Mouse (Mus musculus): Measurements from ENCODE around the gene Ell.

Ell gene

GRCm38 (mm10) chr8:70535221-70535620, 4.0 kb upstream of the Ell start:
- no peak for DNase-seq (ENCODE audit: low read depth, low spot score)

- no peak for DNase-seq (ENCODE audit: low read depth, low spot score)
These were observed 3.6 kb upstream of the Ell start for GRCm38 (mm10) chr8:70535701-70536100.

- peak; percentile 63 for DNase-seq (ENCODE audit: low read depth, low spot score)
These were observed 1.2 kb upstream of the Ell start for GRCm38 (mm10) chr8:70538024-70538579.

- DNase-seq (ENCODE audit: low read depth, low spot score), result peak; percentile 99
These were observed 602 bp upstream of the Ell start for GRCm38 (mm10) chr8:70538633-70539076.

GRCm38 (mm10) chr8:70540013-70540506, 803 bp downstream of the Ell start:
- no peak for DNase-seq (ENCODE audit: low read depth, low spot score)

- no peak for DNase-seq (ENCODE audit: low read depth, low spot score)
These were observed 1.3 kb downstream of the Ell start for GRCm38 (mm10) chr8:70540507-70541071.

GRCm38 (mm10) chr8:70541081-70541480, 1.8 kb downstream of the Ell start:
- no peak for DNase-seq (ENCODE audit: low read depth, low spot score)

- peak; percentile 32 for DNase-seq (ENCODE audit: low read depth, low spot score)
These were observed 5.0 kb downstream of the Ell start for GRCm38 (mm10) chr8:70544200-70544687.

- DNase-seq (ENCODE audit: low read depth, low spot score), result no peak
These were observed 7.2 kb downstream of the Ell start for GRCm38 (mm10) chr8:70546412-70546811.

- DNase-seq (ENCODE audit: low read depth, low spot score), result no peak
These were observed 8.5 kb downstream of the Ell start for GRCm38 (mm10) chr8:70547762-70548161.

GRCm38 (mm10) chr8:70549412-70550184, 10.3 kb downstream of the Ell start:
- DNase-seq (ENCODE audit: low read depth, low spot score), result peak; percentile 26

GRCm38 (mm10) chr8:70551558-70552161, 12.4 kb downstream of the Ell start:
- DNase-seq (ENCODE audit: low read depth, low spot score), result no peak

- DNase-seq (ENCODE audit: low read depth, low spot score), result no peak
These were observed 13.6 kb downstream of the Ell start for GRCm38 (mm10) chr8:70552836-70553235.

- DNase-seq (ENCODE audit: low read depth, low spot score), result no peak
These were observed 14.5 kb downstream of the Ell start for GRCm38 (mm10) chr8:70553740-70554139.

- DNase-seq (ENCODE audit: low read depth, low spot score), result peak; percentile 50
These were observed 16.0 kb downstream of the Ell start for GRCm38 (mm10) chr8:70555079-70555747.

- no peak for DNase-seq (ENCODE audit: low read depth, low spot score)
These were observed 19.1 kb downstream of the Ell start for GRCm38 (mm10) chr8:70558334-70558733.

- no peak for DNase-seq (ENCODE audit: low read depth, low spot score)
These were observed 19.7 kb downstream of the Ell start for GRCm38 (mm10) chr8:70558983-70559382.

- DNase-seq (ENCODE audit: low read depth, low spot score), result peak; percentile 57
These were observed 20.8 kb downstream of the Ell start for GRCm38 (mm10) chr8:70560096-70560495.

GRCm38 (mm10) chr8:70560564-70560963, 21.3 kb downstream of the Ell start:
- no peak for DNase-seq (ENCODE audit: low read depth, low spot score)

- DNase-seq (ENCODE audit: low read depth, low spot score), result no peak
These were observed 22.1 kb downstream of the Ell start for GRCm38 (mm10) chr8:70561357-70561756.

- peak; percentile 75 for DNase-seq (ENCODE audit: low read depth, low spot score)
These were observed 22.7 kb downstream of the Ell start for GRCm38 (mm10) chr8:70561809-70562535.
